Mouse (Mus musculus) embryonic fibroblast, embryonic 13.5 days (primary cell): ENCODE results near the gene Wdr70.

Experiments
- CTCF ChIP-seq: IDR thresholded peaks from 2 replicates; pipeline ENCODE4 v1.5.1; 2011; ENCODE audit warnings: mild to moderate bottlenecking, control low read depth, low read length, moderate library complexity, borderline replicate concordance; ENCODE audit not compliant: insufficient read depth
- POLR2A ChIP-seq: IDR thresholded peaks from 2 replicates; pipeline ENCODE4 v1.6.1; 2011; ENCODE audit warnings: low read depth, mild to moderate bottlenecking, control low read depth, low read length, moderate library complexity

DNA sequence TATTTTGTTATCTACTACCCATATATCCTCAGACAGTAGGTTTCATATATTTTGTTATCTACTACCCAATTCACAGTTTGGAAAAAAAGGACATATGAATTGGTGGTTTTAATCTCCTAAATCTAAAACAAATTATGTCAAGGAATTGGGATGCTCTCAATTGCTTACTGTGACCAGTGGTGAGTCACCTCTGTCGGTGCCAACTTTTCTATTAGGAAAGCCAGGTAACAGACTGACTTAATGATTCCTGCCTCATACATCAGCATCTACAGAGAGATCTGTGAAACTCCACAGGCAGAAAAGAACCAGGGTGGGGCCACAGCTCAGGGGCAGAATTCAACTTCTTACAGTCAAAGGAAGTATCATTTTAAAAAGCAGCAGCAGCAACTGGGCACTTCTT lies 93.0 kb downstream of the Wdr70 start:
- TF ChIP-seq CTCF, result no peak
- TF ChIP-seq POLR2A, result no peak
